Comparison of ENCODE assay signal across 13 mouse cellular contexts in the genomic region with DNA sequence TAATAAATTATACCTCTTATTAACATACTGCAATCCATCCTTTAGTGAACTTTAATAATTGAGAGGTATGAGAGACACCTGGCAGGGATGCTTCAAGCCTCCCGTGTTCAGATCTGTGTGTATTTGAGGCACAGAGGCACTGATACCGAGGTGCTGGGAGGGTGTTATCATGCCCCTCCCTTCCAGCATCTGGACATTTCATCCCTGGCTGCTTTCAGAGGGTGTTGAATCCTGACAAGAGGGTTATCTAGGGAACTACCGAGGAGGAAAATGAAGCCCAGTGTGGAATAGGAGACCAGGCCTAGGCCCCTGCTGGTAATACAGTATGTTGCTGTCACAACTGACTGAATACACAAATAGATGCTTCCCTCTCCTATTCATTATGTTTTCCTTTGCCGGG.
DNase-seq lines count a peak whose midpoint lies in the region; ATAC-seq lines count a peak whose summit lies in the region.
"Had no signal": no experiment of that assay in that cellular context is flagged by ENCODE, and none has a peak within 500 bp of the region (broad histone marks: within the 10 kb centered on the region; RNA-seq: fewer than 3 reads in every experiment).

No protein-coding gene starts in this region.

- no peaks in the 10 kb centered on the region for H3K4me1 ChIP-seq in kidney, embryonic 16.5 days (ENCODE audit: insufficient read depth, low read length)
- H3K4me1 ChIP-seq in hindbrain, embryonic 12.5 days, result peaks cover 17% of the 10 kb centered on the region
- peaks cover 32% of the 10 kb centered on the region for H3K4me1 ChIP-seq in neural tube, embryonic 13.5 days (replicated peaks)

- no peak overlapping the region for H3K9ac ChIP-seq in kidney, embryonic 16.5 days (replicated peaks; ENCODE audit: low read length)
- H3K9ac ChIP-seq in hindbrain, embryonic 12.5 days, result no peak overlapping the region
- peak overlapping the region; percentile 47; the same call in 1 of the 2 replicates for H3K9ac ChIP-seq in neural tube, embryonic 13.5 days
- H3K9ac ChIP-seq: liver, embryonic 14.5 days had no signal

- 28% methylated on average over 4 of the region's 4 CpGs for WGBS in kidney, embryonic 16.5 days
- 22% methylated on average over 4 of the region's 4 CpGs for WGBS in hindbrain, embryonic 12.5 days
- WGBS in neural tube, embryonic 13.5 days, result 20% methylated on average over 4 of the region's 4 CpGs

- no peaks in the 10 kb centered on the region for H3K27me3 ChIP-seq in kidney, embryonic 16.5 days (ENCODE audit: insufficient read depth, low read length)
- no peaks in the 10 kb centered on the region for H3K27me3 ChIP-seq in hindbrain, embryonic 12.5 days
- H3K27me3 ChIP-seq in neural tube, embryonic 13.5 days, result no peaks in the 10 kb centered on the region

- H3K9me3 ChIP-seq in kidney, embryonic 16.5 days (ENCODE audit: low read length), result no peaks in the 10 kb centered on the region
- no peaks in the 10 kb centered on the region for H3K9me3 ChIP-seq in hindbrain, embryonic 12.5 days (replicated peaks)
- no peaks in the 10 kb centered on the region for H3K9me3 ChIP-seq in neural tube, embryonic 13.5 days

- H3K4me3 ChIP-seq in kidney, embryonic 16.5 days (ENCODE audit: low read length), result no peak overlapping the region
- H3K4me3 ChIP-seq in hindbrain, embryonic 12.5 days, result no peak overlapping the region
- H3K4me3 ChIP-seq in neural tube, embryonic 13.5 days, result no peak overlapping the region

- no peak for DNase-seq in kidney, postnatal 10 days
- peak; percentile 38 for DNase-seq in cerebellum, adult 9-11 months
- no peak for DNase-seq in gastrocnemius, adult 18-20 months (ENCODE audit: low spot score)
- no peak for DNase-seq in spleen, postnatal 4 days (ENCODE audit: low spot score in 2 of 2)
- DNase-seq in left cerebral cortex, postnatal 10 days (ENCODE audit: extremely low spot score in 1 of 2, low spot score in 2 of 2), result no peak
- DNase-seq: lung, postnatal 36 days; right cerebral cortex, postnatal 25 days; thymus, postnatal 4 days had no signal

- no peak overlapping the region for H3K4me2 ChIP-seq in kidney, embryonic 16.5 days (replicated peaks; ENCODE audit: low read depth, low read length)
- no peak overlapping the region for H3K4me2 ChIP-seq in hindbrain, embryonic 12.5 days (replicated peaks)
- peak overlapping the region; percentile 3 for H3K4me2 ChIP-seq in neural tube, embryonic 13.5 days
- H3K4me2 ChIP-seq: heart, embryonic 11.5 days had no signal

- intact Hi-C loops in left cerebral cortex, postnatal 10 days (cut with DNase I), result no loop called here

- H3K36me3 ChIP-seq in kidney, embryonic 16.5 days (ENCODE audit: insufficient read depth, low read length), result no peaks in the 10 kb centered on the region
- no peaks in the 10 kb centered on the region for H3K36me3 ChIP-seq in hindbrain, embryonic 12.5 days
- no peaks in the 10 kb centered on the region for H3K36me3 ChIP-seq in neural tube, embryonic 13.5 days

- peak; percentile 71 for ATAC-seq in kidney, embryonic 16.5 days (ENCODE audit: low FRiP score, low TSS enrichment)
- peak; percentile 94 for ATAC-seq in hindbrain, embryonic 12.5 days (ENCODE audit: low FRiP score)
- peak; percentile 86 for ATAC-seq in neural tube, embryonic 13.5 days (ENCODE audit: low read depth)

- no peak overlapping the region for H3K27ac ChIP-seq in kidney, embryonic 16.5 days (ENCODE audit: low read length)
- H3K27ac ChIP-seq in hindbrain, embryonic 12.5 days, result peak overlapping the region; percentile 49
- peak overlapping the region; percentile 81 for H3K27ac ChIP-seq in neural tube, embryonic 13.5 days (replicated peaks)
- H3K27ac ChIP-seq: liver, embryonic 14.5 days had no signal
